ENCODE assay signal across 24 mouse cellular contexts in genomic region chr7:43771916-43772315, GRCm38 (mm10). TPM values are rescaled to one million over a fixed set of nuclear protein-coding genes. Genes with fewer than 3 reads are reported as not detected.
DNase-seq lines count a peak whose midpoint lies in the region; ATAC-seq and TF ChIP-seq lines count a peak whose summit lies in the region.
"Had no signal": no experiment of that assay in that cellular context is flagged by ENCODE, and none has a peak within 500 bp of the region (broad histone marks: within the 10 kb centered on the region; RNA-seq: fewer than 3 reads in every experiment).

No protein-coding gene starts in this region.

- DNase-seq in forebrain, embryonic 10.5 days (ENCODE audit: extremely low spot score, low spot score) = peak; percentile 10
- no peak for DNase-seq in forebrain, postnatal 0 days
- peak; percentile 9 for DNase-seq in midbrain, embryonic 10.5 days (ENCODE audit: low spot score)
- no peak for DNase-seq in midbrain, embryonic 14.5 days
- peak; percentile 33 for DNase-seq in testis, postnatal 10 days (ENCODE audit: low spot score)
- no peak for DNase-seq in testis, postnatal 14 days (ENCODE audit: low spot score)
- no peak for DNase-seq in left cerebral cortex, adult 11 months (ENCODE audit: low spot score)
- DNase-seq: adrenal gland, adult 8-10 months; adrenal gland, postnatal 36 days; B cell, adult 2 months; cerebellum, adult 2 months; cerebellum, postnatal 10 days; gastrocnemius, postnatal 36 days; heart, adult 18-20 months; heart, postnatal 14 days had no signal

- peaks cover 3% of the 10 kb centered on the region; the same call in 1 of the 2 replicates for H3K9me3 ChIP-seq in forebrain, embryonic 10.5 days
- H3K9me3 ChIP-seq in forebrain, postnatal 0 days (ENCODE audit: low read length) = no peaks in the 10 kb centered on the region
- no peaks in the 10 kb centered on the region for H3K9me3 ChIP-seq in midbrain, embryonic 10.5 days (replicated peaks)
- H3K9me3 ChIP-seq in midbrain, embryonic 14.5 days (ENCODE audit: control insufficient read depth, low read length) = no peaks in the 10 kb centered on the region
- H3K9me3 ChIP-seq: embryonic facial prominence, embryonic 10.5 days; G1E; hindbrain, embryonic 13.5 days had no signal

- peaks cover 16% of the 10 kb centered on the region for H3K4me1 ChIP-seq in forebrain, embryonic 10.5 days
- no peaks in the 10 kb centered on the region for H3K4me1 ChIP-seq in forebrain, postnatal 0 days (ENCODE audit: insufficient read depth)
- H3K4me1 ChIP-seq in midbrain, embryonic 10.5 days = peaks cover 17% of the 10 kb centered on the region
- H3K4me1 ChIP-seq in midbrain, embryonic 14.5 days (ENCODE audit: control insufficient read depth, insufficient read depth, low read length) = no peaks in the 10 kb centered on the region
- H3K4me1 ChIP-seq: hindbrain, embryonic 13.5 days had no signal

- no peaks in the 10 kb centered on the region for H3K36me3 ChIP-seq in forebrain, embryonic 10.5 days (replicated peaks)
- H3K36me3 ChIP-seq in forebrain, postnatal 0 days (ENCODE audit: insufficient read depth) = no peaks in the 10 kb centered on the region
- H3K36me3 ChIP-seq in midbrain, embryonic 10.5 days = no peaks in the 10 kb centered on the region
- H3K36me3 ChIP-seq in midbrain, embryonic 14.5 days (ENCODE audit: control insufficient read depth, insufficient read depth, low read length) = no peaks in the 10 kb centered on the region
- H3K36me3 ChIP-seq: embryonic facial prominence, embryonic 10.5 days; G1E; heart, embryonic 10.5 days; hindbrain, embryonic 13.5 days had no signal

- no peak for ATAC-seq in forebrain, postnatal 0 days
- no peak for ATAC-seq in midbrain, embryonic 14.5 days (ENCODE audit: low FRiP score, low TSS enrichment)
- ATAC-seq: CD4-positive, CD25-positive, alpha-beta regulatory T cell, adult 4 months; forebrain, embryonic 14.5 days had no signal

- WGBS in forebrain, embryonic 10.5 days = 93% methylated on average over 6 of the region's 6 CpGs
- WGBS in forebrain, postnatal 0 days = 92% methylated on average over 6 of the region's 6 CpGs
- 97% methylated on average over 6 of the region's 6 CpGs for WGBS in midbrain, embryonic 10.5 days
- WGBS in midbrain, embryonic 14.5 days = 95% methylated on average over 6 of the region's 6 CpGs

- no peak for TF ChIP-seq CTCF in forebrain, postnatal 0 days (IDR thresholded peaks at IDR 0.05; ENCODE audit: low read depth)

- no peaks in the 10 kb centered on the region for H3K27me3 ChIP-seq in forebrain, embryonic 10.5 days (ENCODE audit: poor library complexity, severe bottlenecking)
- H3K27me3 ChIP-seq in forebrain, postnatal 0 days (ENCODE audit: insufficient read depth, low read length) = no peaks in the 10 kb centered on the region
- H3K27me3 ChIP-seq in midbrain, embryonic 10.5 days (ENCODE audit: low read depth, poor library complexity, severe bottlenecking) = no peaks in the 10 kb centered on the region
- H3K27me3 ChIP-seq in midbrain, embryonic 14.5 days (ENCODE audit: control insufficient read depth, insufficient read depth, low read length) = no peaks in the 10 kb centered on the region
- H3K27me3 ChIP-seq: hindbrain, embryonic 13.5 days had no signal

- H3K27ac ChIP-seq in forebrain, embryonic 10.5 days = no peak overlapping the region
- H3K27ac ChIP-seq in forebrain, postnatal 0 days (ENCODE audit: low read depth, low read length) = no peak overlapping the region
- no peak overlapping the region for H3K27ac ChIP-seq in midbrain, embryonic 10.5 days (replicated peaks)
- no peak overlapping the region for H3K27ac ChIP-seq in midbrain, embryonic 14.5 days (replicated peaks; ENCODE audit: low read depth, low read length)
- H3K27ac ChIP-seq: embryonic facial prominence, embryonic 10.5 days; heart, embryonic 10.5 days; hindbrain, embryonic 13.5 days had no signal

- no peak overlapping the region for H3K4me2 ChIP-seq in forebrain, postnatal 0 days (ENCODE audit: low read depth)
- no peak overlapping the region for H3K4me2 ChIP-seq in midbrain, embryonic 14.5 days (ENCODE audit: low read length)
- H3K4me2 ChIP-seq: hindbrain, embryonic 13.5 days had no signal

- H3K9ac ChIP-seq in forebrain, postnatal 0 days = no peak overlapping the region
- H3K9ac ChIP-seq in midbrain, embryonic 14.5 days (replicated peaks; ENCODE audit: low read length) = no peak overlapping the region
- H3K9ac ChIP-seq: hindbrain, embryonic 13.5 days had no signal

- no peak overlapping the region for H3K4me3 ChIP-seq in forebrain, embryonic 10.5 days
- no peak overlapping the region for H3K4me3 ChIP-seq in forebrain, postnatal 0 days (ENCODE audit: low read depth, low read length)
- no peak overlapping the region for H3K4me3 ChIP-seq in midbrain, embryonic 10.5 days
- no peak overlapping the region for H3K4me3 ChIP-seq in midbrain, embryonic 14.5 days (replicated peaks; ENCODE audit: low read depth, low read length)
- H3K4me3 ChIP-seq: embryonic facial prominence, embryonic 10.5 days; heart, embryonic 10.5 days; hindbrain, embryonic 13.5 days had no signal

RNA-seq across cellular contexts. Expression of gene Klk11, which starts 2.5 kb away (rescaled TPM):
- 0.11 TPM in 1 of 2 replicates, not detected in the other for polyA plus RNA-seq in forebrain, embryonic 10.5 days (2016; fragmentation: Nextera tagmentation; extraction: Ambion mirVana)
- total RNA-seq in forebrain, postnatal 0 days (2014; rRNA removed) = not detected in 2 replicates
- 0.15 TPM in 1 of 2 replicates, not detected in the other for polyA plus RNA-seq in forebrain, postnatal 0 days (2015; fragmentation: Nextera tagmentation; extraction: Ambion mirVana)
- polyA plus RNA-seq in midbrain, embryonic 10.5 days (2016; fragmentation: Nextera tagmentation; extraction: Ambion mirVana) = not detected in 2 replicates
- not detected in 2 replicates for polyA plus RNA-seq in midbrain, embryonic 14.5 days (2014; fragmentation: Nextera tagmentation; extraction: Ambion mirVana)
- total RNA-seq: adrenal gland, postnatal 36 days; G1E; hematopoietic stem cell, adult 5-6 weeks had no signal
- polyA plus RNA-seq: cerebellum, adult 2 months; forebrain, embryonic 14.5 days; G1E; heart, embryonic 10.5 days; heart, embryonic 14.5 days; hindbrain, embryonic 13.5 days had no signal

RNA-seq across cellular contexts. Expression of gene Klk12, which starts 3.2 kb away (rescaled TPM):
- polyA plus RNA-seq in forebrain, embryonic 10.5 days (2016; fragmentation: Nextera tagmentation; extraction: Ambion mirVana) = not detected in 2 replicates
- not detected in 2 replicates for total RNA-seq in forebrain, postnatal 0 days (2014; rRNA removed)
- not detected in 2 replicates for polyA plus RNA-seq in forebrain, postnatal 0 days (2015; fragmentation: Nextera tagmentation; extraction: Ambion mirVana)
- not detected in 2 replicates for polyA plus RNA-seq in midbrain, embryonic 10.5 days (2016; fragmentation: Nextera tagmentation; extraction: Ambion mirVana)
- not detected in 2 replicates for polyA plus RNA-seq in midbrain, embryonic 14.5 days (2014; fragmentation: Nextera tagmentation; extraction: Ambion mirVana)
- total RNA-seq: adrenal gland, adult 8-10 months; adrenal gland, postnatal 36 days; G1E; gastrocnemius, adult 8-10 months; gastrocnemius, postnatal 36 days; heart, adult 18-20 months; heart, postnatal 14 days; hematopoietic stem cell, adult 5-6 weeks had no signal
- polyA plus RNA-seq: CD4-positive, CD25-positive, alpha-beta regulatory T cell, adult 4 months; cerebellum, adult 2 months; embryonic facial prominence, embryonic 10.5 days; G1E; heart, embryonic 10.5 days; heart, embryonic 14.5 days; hindbrain, embryonic 13.5 days had no signal

RNA-seq across cellular contexts. Expression of gene Klk10, which starts 8.9 kb away (rescaled TPM):
- polyA plus RNA-seq in forebrain, embryonic 10.5 days (2016; fragmentation: Nextera tagmentation; extraction: Ambion mirVana) = 0.11 and 0.43 TPM in 2 replicates
- total RNA-seq in forebrain, postnatal 0 days (2014; rRNA removed) = 0.23 TPM in 1 of 2 replicates, not detected in the other
- 0.18 and 0.30 TPM in 2 replicates for polyA plus RNA-seq in forebrain, postnatal 0 days (2015; fragmentation: Nextera tagmentation; extraction: Ambion mirVana)
- polyA plus RNA-seq in midbrain, embryonic 10.5 days (2016; fragmentation: Nextera tagmentation; extraction: Ambion mirVana) = 0.19 and 0.36 TPM in 2 replicates
- not detected in 2 replicates for polyA plus RNA-seq in midbrain, embryonic 14.5 days (2014; fragmentation: Nextera tagmentation; extraction: Ambion mirVana)
- total RNA-seq: G1E; gastrocnemius, postnatal 36 days; hematopoietic stem cell, adult 5-6 weeks had no signal
- polyA plus RNA-seq: G1E; hindbrain, embryonic 13.5 days had no signal

RNA-seq across cellular contexts. Expression of gene Klk9, which starts 19.8 kb away (rescaled TPM):
- not detected in 2 replicates for polyA plus RNA-seq in forebrain, embryonic 10.5 days (2016; fragmentation: Nextera tagmentation; extraction: Ambion mirVana)
- total RNA-seq in forebrain, postnatal 0 days (2014; rRNA removed) = not detected in 2 replicates
- polyA plus RNA-seq in forebrain, postnatal 0 days (2015; fragmentation: Nextera tagmentation; extraction: Ambion mirVana) = not detected in 2 replicates
- not detected in 2 replicates for polyA plus RNA-seq in midbrain, embryonic 10.5 days (2016; fragmentation: Nextera tagmentation; extraction: Ambion mirVana)
- not detected in 2 replicates for polyA plus RNA-seq in midbrain, embryonic 14.5 days (2014; fragmentation: Nextera tagmentation; extraction: Ambion mirVana)
- total RNA-seq: adrenal gland, adult 8-10 months; adrenal gland, postnatal 36 days; G1E; gastrocnemius, adult 8-10 months; gastrocnemius, postnatal 36 days; heart, adult 18-20 months; heart, postnatal 14 days; hematopoietic stem cell, adult 5-6 weeks had no signal
- polyA plus RNA-seq: CD4-positive, CD25-positive, alpha-beta regulatory T cell, adult 4 months; forebrain, embryonic 14.5 days; G1E; heart, embryonic 10.5 days; heart, embryonic 14.5 days had no signal

RNA-seq across cellular contexts. Expression of gene Klk8, which starts 25.5 kb away (rescaled TPM):
- 12.6 and 12.8 TPM in 2 replicates for polyA plus RNA-seq in forebrain, embryonic 10.5 days (2016; fragmentation: Nextera tagmentation; extraction: Ambion mirVana)
- total RNA-seq in forebrain, postnatal 0 days (2014; rRNA removed) = 8.4 and 13.4 TPM in 2 replicates
- 10.4 TPM in 2 replicates for polyA plus RNA-seq in forebrain, postnatal 0 days (2015; fragmentation: Nextera tagmentation; extraction: Ambion mirVana)
- 9.5 and 10.0 TPM in 2 replicates for polyA plus RNA-seq in midbrain, embryonic 10.5 days (2016; fragmentation: Nextera tagmentation; extraction: Ambion mirVana)
- polyA plus RNA-seq in midbrain, embryonic 14.5 days (2014; fragmentation: Nextera tagmentation; extraction: Ambion mirVana) = 6.2 and 6.7 TPM in 2 replicates
- total RNA-seq: G1E had no signal
- polyA plus RNA-seq: G1E had no signal

Comparison
In these comparisons a context has a peak if more than half of its experiments do, and no peak if none do; other contexts are left out.
1. DNase-seq: peak in forebrain, embryonic 10.5 days (single experiment), midbrain, embryonic 10.5 days (single experiment) and testis, postnatal 10 days (single experiment); none in forebrain, postnatal 0 days (single experiment), midbrain, embryonic 14.5 days (single experiment), testis, postnatal 14 days (single experiment) and left cerebral cortex, adult 11 months (single experiment).